Comparison of ENCODE assay signal across 12 mouse cellular contexts in genomic region chr16:89848651-89849597, GRCm38 (mm10).
DNase-seq lines count a peak whose midpoint lies in the region; ATAC-seq and TF ChIP-seq lines count a peak whose summit lies in the region.
"Had no signal": no experiment of that assay in that cellular context is flagged by ENCODE, and none has a peak within 500 bp of the region (broad histone marks: within the 10 kb centered on the region; RNA-seq: fewer than 3 reads in every experiment).

No protein-coding gene starts in this region.

- peak; percentile 43 for DNase-seq in liver, adult 2 months (ENCODE audit: extremely low read depth, low read depth, low spot score)
- DNase-seq in liver (no peak), CH12.LX (ENCODE audit: extremely low read depth) (peak; percentile 96)
- peak; percentile 21 for DNase-seq in naive thymus-derived CD4-positive, alpha-beta T cell, adult 2 months (ENCODE audit: low read depth)
- DNase-seq in testis, postnatal 14 days (ENCODE audit: low spot score), result no peak
- no peak for DNase-seq in forebrain, postnatal 0 days
- DNase-seq: cerebellum, postnatal 14 days; kidney, postnatal 14 days; layer of hippocampus, postnatal 36 days had no signal

- dilution Hi-C loops in CH12.LX (cut with MboI; ENCODE audit: extremely low pct_ligation_motif_present, extremely low pct_unique_long_range_greater_than_20kb, low sequenced_read_pairs), result no loop called here

- TF ChIP-seq POLR2A in liver, adult 2 months (IDR thresholded peaks at IDR 0.05; ENCODE audit: extremely low read depth, insufficient read depth, low read length), result no peak
- no peak for TF ChIP-seq POLR2A in CH12.LX (IDR thresholded peaks at IDR 0.05; ENCODE audit: low read depth, low read length)
- no peak for TF ChIP-seq POLR2A in cortical plate, adult 2 months (IDR thresholded peaks at IDR 0.05; ENCODE audit: extremely low read depth, insufficient read depth, low read length)

- no peak overlapping the region for H3K4me2 ChIP-seq in CH12.LX (ENCODE audit: insufficient read depth, low read depth, poor library complexity, severe bottlenecking)
- no peak overlapping the region for H3K4me2 ChIP-seq in intestine, embryonic 15.5 days (replicated peaks)
- H3K4me2 ChIP-seq in forebrain, postnatal 0 days (ENCODE audit: low read depth), result no peak overlapping the region

- no peaks in the 10 kb centered on the region for H3K36me3 ChIP-seq in liver, adult 2 months (ENCODE audit: control insufficient read depth, insufficient read depth, low read length)
- no peaks in the 10 kb centered on the region for H3K36me3 ChIP-seq in CH12.LX (replicated peaks in 1 of 2; ENCODE audit: control insufficient read depth in 1 of 2, insufficient read depth in 1 of 2, low read length in 1 of 2)
- H3K36me3 ChIP-seq in intestine, embryonic 15.5 days, result no peaks in the 10 kb centered on the region; the same call in 1 of the 2 replicates
- H3K36me3 ChIP-seq in forebrain, postnatal 0 days (ENCODE audit: insufficient read depth), result peaks cover 11% of the 10 kb centered on the region

- H3K79me2 ChIP-seq in liver, adult 2 months (ENCODE audit: control insufficient read depth, insufficient read depth, low read length), result no peaks in the 10 kb centered on the region
- H3K79me2 ChIP-seq in CH12.LX (replicated peaks; ENCODE audit: control insufficient read depth, extremely low read depth, insufficient read depth, poor library complexity, severe bottlenecking), result no peaks in the 10 kb centered on the region

- H3K27me3 ChIP-seq in liver, adult 2 months (ENCODE audit: control insufficient read depth, insufficient read depth, low read length), result peaks cover 3% of the 10 kb centered on the region; the same call in 1 of the 2 replicates
- no peaks in the 10 kb centered on the region for H3K27me3 ChIP-seq in CH12.LX (replicated peaks)
- H3K27me3 ChIP-seq in intestine, embryonic 15.5 days (replicated peaks), result no peaks in the 10 kb centered on the region
- H3K27me3 ChIP-seq in forebrain, postnatal 0 days (ENCODE audit: insufficient read depth, low read length), result no peaks in the 10 kb centered on the region

- no peak overlapping the region for H3K27ac ChIP-seq in liver, adult 2 months (replicated peaks; ENCODE audit: insufficient read depth, low read depth, low read length)
- no peak overlapping the region for H3K27ac ChIP-seq in CH12.LX (ENCODE audit: insufficient read depth, low read depth)
- H3K27ac ChIP-seq in cortical plate, adult 2 months (ENCODE audit: insufficient read depth, low read length), result 0 out of 2 replicates have a peak overlapping the region, but pooled peaks have one; percentile 45
- H3K27ac ChIP-seq in intestine, embryonic 15.5 days, result no peak overlapping the region
- H3K27ac ChIP-seq in forebrain, postnatal 0 days (ENCODE audit: low read depth, low read length), result no peak overlapping the region
- H3K27ac ChIP-seq: hindbrain, embryonic 10.5 days had no signal

- no peak for TF ChIP-seq CTCF in liver, adult 2 months (IDR thresholded peaks at IDR 0.05; ENCODE audit: low read depth, low read length)
- TF ChIP-seq CTCF in CH12.LX (conservative IDR thresholded peaks at IDR 0.05 in 1 of 2, IDR thresholded peaks at IDR 0.05 in 1 of 2; ENCODE audit: low read depth in 2 of 2, low read length in 2 of 2), result no peak
- no peak for TF ChIP-seq CTCF in cortical plate, adult 2 months (IDR thresholded peaks at IDR 0.05; ENCODE audit: extremely low read depth, insufficient read depth, low read length)
- TF ChIP-seq CTCF in forebrain, postnatal 0 days (IDR thresholded peaks at IDR 0.05; ENCODE audit: low read depth), result no peak

- no peak overlapping the region for H3K4me3 ChIP-seq in liver, adult 2 months (ENCODE audit: insufficient read depth, low read depth, low read length)
- no peak overlapping the region for H3K4me3 ChIP-seq in CH12.LX (replicated peaks in 1 of 3; ENCODE audit: low read depth in 2 of 3, low read length in 2 of 3, poor library complexity in 1 of 3)
- H3K4me3 ChIP-seq in cortical plate, adult 2 months (ENCODE audit: insufficient read depth, low read length), result no peak overlapping the region
- H3K4me3 ChIP-seq in intestine, embryonic 15.5 days (replicated peaks), result no peak overlapping the region
- no peak overlapping the region for H3K4me3 ChIP-seq in forebrain, postnatal 0 days (ENCODE audit: low read depth, low read length)
- H3K4me3 ChIP-seq: hindbrain, embryonic 10.5 days had no signal

- in situ Hi-C loops in CH12.LX (cut with MboI; ENCODE audit: low pct_ligation_motif_present, low pct_unique_long_range_greater_than_20kb, low sequenced_read_pairs), result loop anchor here (5.0 kb wide), 1 partner anchor 338 kb away; no protein-coding TSS in a partner anchor

- TF ChIP-seq RAD21 in CH12.LX (IDR thresholded peaks at IDR 0.05; ENCODE audit: low read depth, low read length), result no peak

- H3K4me1 ChIP-seq in liver, adult 2 months (ENCODE audit: control insufficient read depth, insufficient read depth, low read length), result no peaks in the 10 kb centered on the region
- peaks cover 0 to 32% of the 10 kb centered on the region in 2 experiments; a peak in 2 of 4 replicates for H3K4me1 ChIP-seq in CH12.LX (ENCODE audit: control insufficient read depth in 1 of 2, insufficient read depth in 2 of 2)
- 0 out of 2 replicates have a peak, but pooled peaks cover 2% of the 10 kb centered on the region for H3K4me1 ChIP-seq in cortical plate, adult 2 months (ENCODE audit: control insufficient read depth, insufficient read depth, low read length)
- no peaks in the 10 kb centered on the region for H3K4me1 ChIP-seq in intestine, embryonic 15.5 days (replicated peaks)
- no peaks in the 10 kb centered on the region for H3K4me1 ChIP-seq in forebrain, postnatal 0 days (ENCODE audit: insufficient read depth)

- 92% methylated on average over 19 of the region's 19 CpGs for WGBS in liver, adult 2 months
- 81% methylated on average over 19 of the region's 19 CpGs for WGBS in intestine, embryonic 15.5 days
- 92% methylated on average over 19 of the region's 19 CpGs for WGBS in forebrain, postnatal 0 days

- H3K9me3 ChIP-seq in CH12.LX (replicated peaks; ENCODE audit: low read length), result peaks cover 30% of the 10 kb centered on the region
- no peaks in the 10 kb centered on the region for H3K9me3 ChIP-seq in intestine, embryonic 15.5 days
- H3K9me3 ChIP-seq in forebrain, postnatal 0 days (ENCODE audit: low read length), result no peaks in the 10 kb centered on the region

- no peak overlapping the region for H3K9ac ChIP-seq in liver, adult 2 months (ENCODE audit: low read depth, low read length)
- H3K9ac ChIP-seq in CH12.LX (ENCODE audit: insufficient read depth, low read depth), result no peak overlapping the region
- no peak overlapping the region for H3K9ac ChIP-seq in intestine, embryonic 15.5 days
- H3K9ac ChIP-seq in forebrain, postnatal 0 days, result no peak overlapping the region

- peak; percentile 91 for TF ChIP-seq EP300 in CH12.LX (IDR thresholded peaks at IDR 0.05; ENCODE audit: low read length)

- no peak for ATAC-seq in intestine, embryonic 15.5 days
- ATAC-seq in forebrain, postnatal 0 days, result no peak

TF ChIP-seq in CH12.LX, 34 proteins besides CTCF, POLR2A, EP300 and RAD21:
- no peak for TF ChIP-seq PAX5 (IDR thresholded peaks at IDR 0.05; ENCODE audit: low read length)
- TF ChIP-seq USF2 (conservative IDR thresholded peaks at IDR 0.05; ENCODE audit: low read depth, low read length), result no peak
- TF ChIP-seq MAZ (IDR thresholded peaks at IDR 0.05; ENCODE audit: low read depth, low read length), result no peak
- TF ChIP-seq RCOR1 (conservative IDR thresholded peaks at IDR 0.05; ENCODE audit: low read depth, low read length), result no peak
- no peak for TF ChIP-seq USF1 (IDR thresholded peaks at IDR 0.05; ENCODE audit: low read depth, low read length)
- TF ChIP-seq SIN3A (IDR thresholded peaks at IDR 0.05; ENCODE audit: low read length), result peak; percentile 22; the same call in 1 of the 2 replicates
- peak; percentile 78 for TF ChIP-seq ETS1 (conservative IDR thresholded peaks at IDR 0.05; ENCODE audit: low read depth, low read length)
- TF ChIP-seq JUN (IDR thresholded peaks at IDR 0.05; ENCODE audit: insufficient read depth, low read depth, low read length), result no peak
- TF ChIP-seq CHD1 (IDR thresholded peaks at IDR 0.05; ENCODE audit: low read depth, low read length), result no peak
- no peak for TF ChIP-seq ZNF384 (IDR thresholded peaks at IDR 0.05; ENCODE audit: low read depth, low read length)
- TF ChIP-seq UBTF (IDR thresholded peaks at IDR 0.05; ENCODE audit: low read depth, low read length), result no peak
- TF ChIP-seq MXI1 (IDR thresholded peaks at IDR 0.05; ENCODE audit: low read depth, low read length), result no peak
- no peak for TF ChIP-seq E2F4 (IDR thresholded peaks at IDR 0.05; ENCODE audit: insufficient replicate concordance, low read depth, low read length)
- TF ChIP-seq JUND (conservative IDR thresholded peaks at IDR 0.05; ENCODE audit: low read depth, low read length), result 0 out of 2 replicates have a peak, but pooled peaks have one; percentile 21
- no peak for TF ChIP-seq NELFE (IDR thresholded peaks at IDR 0.05; ENCODE audit: low read depth, low read length)
- TF ChIP-seq NRF1 (IDR thresholded peaks at IDR 0.05; ENCODE audit: low read depth, low read length), result no peak
- peak; percentile 32; the same call in 1 of the 2 replicates for TF ChIP-seq BHLHE40 (IDR thresholded peaks at IDR 0.05; ENCODE audit: low read depth, low read length)
- TF ChIP-seq GABPA (IDR thresholded peaks at IDR 0.05; ENCODE audit: insufficient replicate concordance, low read depth, low read length), result no peak
- peak; percentile 69 for TF ChIP-seq IRF4 (IDR thresholded peaks at IDR 0.05; ENCODE audit: low read depth, low read length)
- TF ChIP-seq SMC3 (IDR thresholded peaks at IDR 0.05; ENCODE audit: low read depth, low read length), result no peak
- TF ChIP-seq MAX (IDR thresholded peaks at IDR 0.05; ENCODE audit: low read length), result no peak
- no peak for TF ChIP-seq KAT2A (IDR thresholded peaks at IDR 0.05; ENCODE audit: insufficient replicate concordance, low read length)
- no peak for TF ChIP-seq ELF1 (IDR thresholded peaks at IDR 0.05; ENCODE audit: low read depth, low read length)
TF ChIP-seq in CH12.LX: peak in this region for 5.

Comparison
In these comparisons a context has a peak if more than half of its experiments do, and no peak if none do; other contexts are left out.
1. DNase-seq: peak in liver, adult 2 months (single experiment), CH12.LX (single experiment) and naive thymus-derived CD4-positive, alpha-beta T cell, adult 2 months (single experiment); none in liver (single experiment), testis, postnatal 14 days (single experiment) and forebrain, postnatal 0 days (single experiment).